Mouse (Mus musculus) intestine, embryonic 14.5 days (tissue): ENCODE results near the gene Pramef12. TPM values are rescaled to one million over a fixed set of nuclear protein-coding genes. Genes with fewer than 3 reads are reported as not detected.

Source experiments
- polyA plus RNA-seq: library from polyadenylated mRNA; unstranded; fragments of >200 nt; fragmentation: Nextera tagmentation; extraction: Ambion mirVana; gene quantifications from 2 replicates; pipeline ENCODE4 v1.2.1, GENCODE M21; 2014

Gene Pramef12
- polyA plus RNA-seq, 1 experiment from 2014 or later, result not detected

Other genes with a start within 250 kb of the Pramef12 start
- not detected in 2 replicates for gene Oog3, start 245.8 kb downstream of the Pramef12 start, polyA plus RNA-seq
- not detected in 2 replicates for gene Oog2, start 217.7 kb downstream of the Pramef12 start, polyA plus RNA-seq
- not detected in 2 replicates for gene C87977, start 195.1 kb downstream of the Pramef12 start, polyA plus RNA-seq
- not detected in 2 replicates for gene Pramel5, start 128.0 kb downstream of the Pramef12 start, polyA plus RNA-seq
- not detected in 2 replicates for gene Gm13128, start 78.2 kb downstream of the Pramef12 start, polyA plus RNA-seq
- not detected in 2 replicates for gene Gm13119, start 50.5 kb downstream of the Pramef12 start, polyA plus RNA-seq
- not detected in 2 replicates for gene Pramef20, start 30.5 kb downstream of the Pramef12 start, polyA plus RNA-seq
- gene 1700012P22Rik, start 30.3 kb upstream of the Pramef12 start, polyA plus RNA-seq, result not detected in 2 replicates
- not detected in 2 replicates for gene Gm9944, start 44.9 kb upstream of the Pramef12 start, polyA plus RNA-seq
- gene Aadacl3, start 55.3 kb upstream of the Pramef12 start, polyA plus RNA-seq, result not detected in 2 replicates
- not detected in 2 replicates for gene 9430007A20Rik, start 111.4 kb upstream of the Pramef12 start, polyA plus RNA-seq
- gene Gm13124, start 156.7 kb upstream of the Pramef12 start, polyA plus RNA-seq, result not detected in 2 replicates
- not detected in 2 replicates for gene Aadacl4, start 205.2 kb upstream of the Pramef12 start, polyA plus RNA-seq